Mouse (Mus musculus): ENCODE measurements around the gene Tiparp.

Tiparp gene

DNA sequence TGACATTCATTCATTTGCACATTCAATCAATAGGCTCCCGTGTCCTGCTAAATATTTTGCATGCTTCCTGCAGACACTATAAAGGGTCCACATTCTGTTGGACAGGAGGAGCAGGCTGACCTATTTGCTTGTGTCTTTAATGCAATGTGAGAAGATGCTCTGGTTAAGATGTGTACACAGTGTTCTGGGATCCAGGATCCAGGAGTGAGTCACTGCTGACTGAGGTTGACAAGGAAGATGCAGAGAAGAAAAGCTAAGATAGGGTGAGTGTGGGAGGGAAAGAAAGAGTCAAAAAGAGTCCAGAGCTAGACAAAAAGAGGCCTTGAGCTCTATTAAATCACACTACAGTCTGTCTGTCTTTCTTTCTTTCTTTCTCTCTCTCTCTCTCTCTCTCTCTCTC lies 56.1 kb downstream of the Tiparp start:
- no peak for DNase-seq (ENCODE audit: low read depth, low spot score)

DNA sequence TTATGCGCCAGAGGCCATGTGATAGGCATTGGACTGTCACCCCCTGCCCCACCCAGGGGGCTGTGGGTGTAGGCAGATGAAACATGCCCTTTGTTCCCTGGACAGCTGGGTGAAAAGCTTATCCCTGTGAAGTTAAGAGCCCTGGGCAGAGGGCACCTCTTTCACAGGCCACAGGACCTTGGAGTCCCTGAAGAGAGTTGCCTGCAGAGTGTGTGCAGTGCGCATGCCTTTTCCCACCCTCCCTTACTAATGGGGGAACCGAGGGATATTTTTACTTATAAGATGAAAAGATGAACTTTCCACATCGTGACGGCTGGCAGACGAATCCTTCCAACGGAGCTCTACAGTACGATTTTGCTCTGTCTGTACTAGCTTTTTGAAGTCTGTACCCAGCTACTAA lies 57.1 kb downstream of the Tiparp start:
- DNase-seq (ENCODE audit: low read depth, low spot score): no peak

DNA sequence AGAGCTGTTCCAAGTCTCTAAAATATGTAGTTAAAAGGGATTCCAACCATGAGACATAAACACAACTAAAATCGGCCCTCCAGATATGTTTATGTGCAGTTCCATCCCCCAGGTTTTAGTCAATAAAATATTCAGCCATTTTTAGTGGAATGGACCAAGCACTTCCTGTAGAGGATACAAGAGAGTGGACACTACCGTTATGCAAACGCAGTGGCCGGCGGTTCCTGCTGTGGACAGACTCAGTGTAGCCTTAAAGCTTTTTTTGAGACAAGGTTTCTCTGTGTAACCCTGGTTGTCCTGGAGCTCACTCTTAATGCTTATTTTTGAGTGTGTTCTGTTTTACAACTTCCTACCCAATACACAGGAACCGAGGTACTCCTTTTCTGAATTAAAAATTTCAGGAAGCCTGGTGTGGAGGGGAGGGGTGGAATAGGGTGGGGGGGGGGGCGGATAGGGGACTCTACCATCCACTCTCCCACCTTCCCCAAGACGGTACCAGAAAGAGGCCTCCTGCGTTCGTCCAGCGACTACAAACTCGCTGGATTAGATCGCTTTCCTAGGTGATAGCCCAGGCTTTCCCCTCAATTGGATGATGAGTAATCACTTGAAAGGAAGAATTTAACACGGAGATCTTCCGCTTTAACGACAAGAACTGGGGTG lies 57.7 kb downstream of the Tiparp start:
- DNase-seq (ENCODE audit: low read depth, low spot score): no peak

DNA sequence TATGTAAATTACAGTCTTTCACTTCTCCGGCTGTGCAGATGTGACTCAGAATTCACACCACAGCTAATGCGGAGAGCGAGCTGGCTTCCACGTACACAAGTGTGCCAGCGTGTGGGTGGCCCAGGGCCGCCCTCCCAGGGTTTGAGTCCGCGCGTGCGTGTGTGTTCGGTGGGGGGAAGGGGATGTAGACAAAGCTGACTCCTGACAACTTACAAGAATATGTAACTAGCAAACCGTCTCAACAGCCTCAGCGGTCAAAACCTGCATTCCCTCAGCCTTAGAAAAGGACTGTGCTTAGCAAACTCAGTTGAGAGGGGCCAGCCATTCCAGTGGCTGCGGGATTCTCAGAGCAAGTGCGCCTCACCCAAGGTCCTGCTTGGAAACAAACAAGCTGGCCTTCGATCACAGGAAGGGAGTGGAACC lies 58.3 kb downstream of the Tiparp start:
- DNase-seq (ENCODE audit: low read depth, low spot score): peak; percentile 32

DNA sequence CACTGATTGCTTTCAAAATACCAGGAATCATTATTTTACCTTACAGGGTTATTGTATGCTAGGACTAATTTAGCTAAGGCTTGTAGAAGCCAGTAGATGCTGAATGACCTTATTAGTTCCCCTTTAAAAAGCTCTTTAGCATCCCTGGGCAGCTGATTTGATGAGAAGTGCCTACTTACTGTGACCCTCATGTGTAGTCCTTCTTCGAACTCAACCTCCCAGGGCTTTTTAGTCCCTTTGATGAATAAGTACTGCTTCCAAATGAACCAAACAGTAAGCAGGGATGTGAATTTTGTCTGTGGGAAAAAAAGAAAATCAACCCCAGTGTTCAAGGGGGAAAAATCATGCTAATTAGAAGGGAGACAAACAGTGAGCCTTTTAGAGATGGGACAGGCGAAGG lies 58.8 kb downstream of the Tiparp start:
- no peak for DNase-seq (ENCODE audit: low read depth, low spot score)

DNA sequence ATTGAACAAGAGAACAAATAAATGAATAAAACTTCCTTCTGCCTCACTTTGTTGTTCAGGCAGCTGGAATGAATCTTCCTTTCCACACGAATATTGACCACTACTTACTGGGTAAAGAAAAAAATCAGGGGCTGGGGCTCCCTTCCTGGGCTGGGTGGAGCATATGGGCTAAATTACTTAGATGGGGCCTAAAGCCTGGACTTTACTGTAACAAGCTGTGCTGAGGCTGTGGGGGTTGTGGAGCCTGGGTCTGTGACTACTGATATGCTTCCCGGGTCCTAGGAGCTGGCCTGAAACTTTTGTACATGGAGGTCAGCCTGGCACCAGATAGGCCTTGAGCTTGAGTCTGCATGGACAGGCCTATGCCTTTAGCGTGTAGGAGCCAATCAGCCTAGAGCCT lies 60.2 kb downstream of the Tiparp start:
- no peak for DNase-seq (ENCODE audit: low read depth, low spot score)

DNA sequence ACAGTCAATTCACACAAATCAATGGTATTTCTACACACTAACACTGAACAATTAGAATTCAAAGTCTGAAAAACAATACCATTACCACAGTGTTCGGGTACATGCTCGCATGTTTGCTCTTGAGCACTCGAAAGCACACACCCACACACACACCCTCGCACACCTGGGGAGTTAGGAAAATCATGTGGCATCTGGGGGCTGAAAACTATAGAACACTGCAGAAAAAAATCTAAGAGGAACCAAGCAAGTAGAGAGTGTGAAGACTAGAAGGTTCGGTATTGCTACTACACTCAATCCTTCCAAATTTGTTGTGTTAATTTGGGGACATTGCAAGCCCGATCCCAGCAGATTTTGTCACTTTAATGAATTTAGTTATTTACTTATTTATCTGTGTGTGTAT lies 64.6 kb downstream of the Tiparp start:
- DNase-seq (ENCODE audit: low read depth, low spot score): no peak

DNA sequence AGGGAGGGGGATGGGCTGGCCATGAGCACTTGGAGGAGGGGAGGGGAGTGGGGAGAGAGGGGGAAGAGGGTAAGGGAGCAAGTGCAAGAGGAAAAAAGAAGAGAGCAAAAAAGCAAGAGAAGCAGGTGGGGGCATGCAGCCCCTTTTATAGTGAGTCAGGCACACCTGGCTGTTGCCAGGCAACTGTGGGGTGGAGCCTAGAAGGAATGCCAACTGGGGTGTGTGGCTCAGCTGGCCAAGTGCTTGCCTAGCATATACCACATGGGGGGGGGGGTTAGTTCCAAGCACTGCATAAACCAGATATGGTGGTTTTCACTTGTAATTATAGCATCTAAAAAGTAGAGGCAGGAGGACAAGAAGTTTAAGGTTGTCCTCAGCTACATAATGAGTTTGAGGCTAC lies 66.3 kb downstream of the Tiparp start:
- DNase-seq (ENCODE audit: low read depth, low spot score): no peak

DNA sequence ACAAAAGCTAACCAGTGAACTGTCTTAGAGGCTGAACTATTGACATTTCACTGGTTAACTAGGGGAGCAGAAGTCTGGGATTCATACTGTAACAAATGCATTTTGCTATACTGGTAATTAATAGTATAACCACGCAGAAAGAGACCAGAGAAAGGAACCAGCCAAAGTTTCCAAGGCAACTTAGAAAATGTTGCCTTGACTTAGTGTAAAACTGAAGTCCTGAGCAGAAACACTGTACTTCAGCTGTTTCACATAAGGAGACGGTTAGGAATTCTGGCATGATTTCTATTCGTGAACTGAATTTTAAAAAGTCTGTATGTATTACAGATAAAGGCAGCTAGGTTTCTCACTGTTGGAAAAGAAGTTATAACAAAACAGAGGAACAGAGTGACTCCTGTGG lies 67.0 kb downstream of the Tiparp start:
- no peak for DNase-seq (ENCODE audit: low read depth, low spot score)

DNA sequence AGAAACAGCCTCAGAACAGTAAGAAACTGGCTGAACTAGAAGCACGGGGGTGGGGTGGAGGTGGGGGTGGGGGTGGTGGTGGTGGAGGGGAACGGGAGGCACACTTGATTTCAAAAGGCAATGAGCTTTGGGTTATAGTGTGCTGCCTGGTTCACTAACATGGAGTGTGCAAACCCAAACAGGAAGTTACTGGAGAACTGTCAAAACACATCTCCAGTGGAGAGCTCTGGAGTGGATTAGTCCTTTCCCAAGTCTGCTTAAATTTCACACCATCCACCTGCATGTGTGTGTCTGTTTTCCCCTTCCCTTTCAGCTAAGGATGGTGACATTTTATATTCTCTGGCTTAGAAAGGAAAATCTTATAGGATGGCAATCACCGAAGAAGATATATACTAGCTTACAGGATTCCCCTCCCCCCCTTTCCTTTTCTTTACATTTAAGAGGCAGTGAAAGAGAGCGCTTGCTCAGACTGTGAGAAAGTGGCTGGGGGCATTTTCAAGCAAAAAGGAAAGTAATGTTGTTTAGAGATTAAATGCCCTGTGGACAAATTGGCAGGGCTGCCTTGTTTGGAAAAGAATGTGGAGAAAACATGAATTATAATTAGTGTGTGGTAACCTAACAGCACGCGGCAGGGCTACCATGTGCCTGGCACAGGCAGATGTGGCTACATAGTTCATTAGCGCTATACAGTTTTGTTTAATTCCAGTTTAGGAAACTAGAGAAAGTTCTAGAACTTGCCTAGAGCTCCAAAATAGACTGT lies 70.0 kb downstream of the Tiparp start:
- DNase-seq (ENCODE audit: low read depth, low spot score): no peak

DNA sequence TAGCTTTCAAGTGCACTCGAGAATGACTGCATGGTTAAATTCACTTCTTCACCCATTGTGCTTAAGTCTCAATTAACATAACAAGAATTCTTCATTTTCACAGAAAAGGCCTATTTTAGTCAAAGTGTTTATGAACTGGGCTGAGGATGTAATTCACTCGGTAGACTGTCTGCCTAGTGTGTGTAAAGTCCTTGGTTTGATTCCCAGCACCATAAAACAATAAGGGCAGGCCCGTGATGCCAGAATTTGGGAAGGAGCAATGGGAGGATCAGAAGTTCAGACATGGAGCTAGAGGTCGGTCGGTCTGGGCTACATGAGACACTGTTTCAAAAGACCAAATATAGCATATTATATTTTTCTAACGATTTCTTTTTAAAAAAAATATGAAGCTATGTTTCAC lies 70.9 kb downstream of the Tiparp start:
- no peak for DNase-seq (ENCODE audit: low read depth, low spot score)

DNA sequence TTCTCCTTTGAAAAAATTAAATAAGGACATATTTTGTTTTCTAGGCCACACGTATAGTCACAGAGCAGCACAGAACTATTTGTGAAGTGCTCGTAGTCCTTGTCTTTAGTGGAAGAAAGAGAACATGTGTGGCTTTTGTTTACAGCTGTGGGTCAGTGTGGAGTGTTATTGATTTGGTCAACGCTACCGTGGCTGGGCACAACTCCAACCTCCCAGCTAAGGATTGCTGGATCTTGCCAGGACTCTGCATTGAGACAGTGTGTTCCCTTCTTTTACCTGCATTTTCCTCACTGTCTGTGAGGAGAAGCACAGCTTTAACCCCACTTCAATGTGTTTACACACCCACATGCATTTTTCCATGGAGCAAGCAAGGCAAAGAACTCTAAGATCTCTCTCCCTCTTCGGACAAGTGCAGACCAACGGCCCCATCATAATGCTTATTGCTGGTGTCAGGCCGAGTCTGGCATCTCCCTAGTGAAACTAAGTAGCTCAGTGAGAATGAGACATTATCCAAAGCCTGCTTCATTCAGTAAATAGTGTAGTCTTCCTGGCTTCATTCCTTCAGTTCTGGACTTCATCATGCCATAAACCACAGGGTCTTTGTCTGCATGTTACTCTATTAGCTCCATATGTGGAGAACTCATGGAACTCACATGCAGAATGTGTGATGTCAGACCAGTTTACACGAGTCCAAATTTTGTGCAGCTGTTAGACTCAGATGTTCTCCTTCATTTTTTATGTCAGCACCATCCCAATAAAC lies 73.3 kb downstream of the Tiparp start:
- DNase-seq (ENCODE audit: low read depth, low spot score): no peak

DNA sequence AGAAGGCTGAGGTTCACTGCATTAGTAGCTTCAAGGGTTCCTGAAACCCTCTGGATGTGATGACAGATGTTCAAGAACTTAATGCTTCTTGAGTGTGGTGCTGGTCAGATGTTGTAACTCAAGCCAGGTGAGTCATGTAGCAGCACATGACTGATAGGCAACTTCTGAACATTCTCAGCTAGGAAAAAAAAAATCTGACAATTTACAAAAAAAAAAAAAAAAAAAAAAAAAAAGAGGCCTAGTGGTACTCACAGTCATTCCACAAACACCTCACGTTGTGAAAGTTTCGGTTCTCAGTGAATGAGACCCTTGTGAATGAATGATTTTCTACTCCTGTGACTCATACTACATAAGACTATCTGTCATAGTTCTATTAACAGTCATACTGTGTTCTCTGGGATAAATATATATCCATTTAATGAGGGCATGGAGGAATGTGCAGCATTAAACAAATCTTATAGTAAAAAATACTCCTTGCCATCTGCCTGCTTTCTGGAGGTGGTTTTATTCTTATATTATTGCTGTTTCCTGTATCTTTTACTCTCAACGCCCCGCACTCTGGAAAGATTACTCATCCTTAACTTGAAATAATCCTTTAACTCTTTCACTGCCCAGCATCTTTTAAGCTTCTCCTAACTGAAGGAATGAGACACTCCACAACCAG lies 75.3 kb downstream of the Tiparp start:
- no peak for DNase-seq (ENCODE audit: low read depth, low spot score)

Measured in ES-CJ7 (cell line).